In the genomic region with DNA sequence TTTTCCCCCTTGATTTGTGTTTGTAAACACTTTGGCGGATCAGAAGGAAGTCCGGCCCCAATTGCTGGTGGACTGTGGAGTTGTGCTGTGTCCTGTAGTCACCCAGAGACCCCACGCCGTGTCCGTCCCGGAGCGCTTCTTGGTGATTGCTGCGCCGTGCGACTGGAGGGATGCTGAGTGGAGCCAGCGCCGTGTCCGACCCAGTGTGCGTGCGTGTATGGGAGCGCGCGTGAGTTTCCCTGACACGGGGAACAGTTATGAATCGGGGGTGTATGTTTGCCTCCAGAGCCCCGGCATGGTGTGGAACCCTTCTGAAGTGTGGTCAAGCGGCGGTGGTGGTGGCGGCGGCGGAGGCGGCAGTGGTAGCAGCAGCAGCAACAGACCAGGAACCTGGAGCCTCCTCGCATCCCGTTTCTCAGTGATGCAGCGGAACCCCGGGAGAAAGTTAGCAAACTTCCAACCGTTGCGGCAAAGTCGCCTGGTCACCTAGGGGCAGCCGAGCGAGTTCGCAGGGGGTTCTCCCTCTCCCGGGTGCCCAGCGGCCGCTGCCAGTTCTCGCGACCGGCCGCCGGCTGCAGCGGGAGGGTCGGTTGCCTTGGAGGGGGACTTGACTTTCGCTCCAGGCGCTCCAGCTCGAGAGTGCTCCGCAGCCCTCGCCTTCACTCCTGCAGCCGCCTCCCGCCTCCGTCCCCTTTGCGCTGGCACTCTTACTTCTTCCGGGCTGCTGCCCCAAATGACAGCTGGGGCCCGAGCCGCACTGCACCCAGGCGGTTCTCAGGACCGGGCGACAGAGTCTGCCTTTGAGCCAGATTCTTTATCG, we compare ENCODE assay signal across 8 mouse cellular contexts. TPM values are rescaled to one million over a fixed set of nuclear protein-coding genes. Genes with fewer than 3 reads are reported as not detected.
A peak's percentile ranks its signal among the peaks of the same experiment; 100 is the strongest.
DNase-seq lines count a peak whose midpoint lies in the region; ATAC-seq and TF ChIP-seq lines count a peak whose summit lies in the region.

No protein-coding gene starts in this region.

- WGBS in thymus, adult 2 months: 1% methylated on average over 63 of the region's 63 CpGs
- WGBS in intestine, postnatal 0 days: under 1% methylated on average over 58 of the region's 63 CpGs
- under 1% methylated on average over 63 of the region's 63 CpGs for WGBS in lung, embryonic 15.5 days
- under 1% methylated on average over 63 of the region's 63 CpGs for WGBS in olfactory bulb, adult 2 months

- H3K9ac ChIP-seq in intestine, postnatal 0 days (ENCODE audit: low read depth, low read length): peak overlapping the region; percentile 50
- H3K9ac ChIP-seq in lung, embryonic 15.5 days: peak overlapping the region; percentile 45

- DNase-seq in thymus, adult 2 months: peak; percentile 16
- no peak for DNase-seq in thymus, postnatal 0 days (ENCODE audit: low spot score)
- DNase-seq in cerebellum, postnatal 36 days: peak; percentile 46 to 55
- no peak for DNase-seq in MN1 (ENCODE audit: low spot score)

- ATAC-seq in granulocyte monocyte progenitor cell, adult 5-6 weeks (replicated peaks; ENCODE audit: poor library complexity, severe bottlenecking): peak; percentile 22
- ATAC-seq in intestine, postnatal 0 days: peak; percentile 45
- ATAC-seq in lung, embryonic 15.5 days (ENCODE audit: borderline replicate concordance, extremely low read depth, low FRiP score, low TSS enrichment): peak; percentile 33

- TF ChIP-seq POLR2A in thymus, adult 2 months (IDR thresholded peaks at IDR 0.05; ENCODE audit: control insufficient read depth, extremely low read depth, insufficient read depth, low read length, poor library complexity): no peak
- TF ChIP-seq POLR2A in olfactory bulb, adult 2 months (IDR thresholded peaks at IDR 0.05; ENCODE audit: insufficient read depth, low read depth, low read length): no peak

- H3K4me1 ChIP-seq in thymus, adult 2 months (replicated peaks; ENCODE audit: control insufficient read depth, insufficient read depth, low read length): peaks cover 10% of the 10 kb centered on the region
- peaks cover 8% of the 10 kb centered on the region; the same call in 1 of the 2 replicates for H3K4me1 ChIP-seq in intestine, postnatal 0 days (replicated peaks; ENCODE audit: control insufficient read depth, insufficient read depth, low read length)
- H3K4me1 ChIP-seq in lung, embryonic 15.5 days: peaks cover 29% of the 10 kb centered on the region
- peaks cover 18% of the 10 kb centered on the region for H3K4me1 ChIP-seq in olfactory bulb, adult 2 months (ENCODE audit: control insufficient read depth, insufficient read depth, low read length)

- peak overlapping the region; percentile 80 for H3K4me2 ChIP-seq in intestine, postnatal 0 days (replicated peaks; ENCODE audit: low read depth)
- peak overlapping the region; percentile 99 for H3K4me2 ChIP-seq in lung, embryonic 15.5 days

- TF ChIP-seq CTCF in thymus, adult 2 months (IDR thresholded peaks at IDR 0.05; ENCODE audit: borderline replicate concordance, control insufficient read depth, extremely low read depth, insufficient read depth, low read length, poor library complexity): no peak
- TF ChIP-seq CTCF in intestine, postnatal 0 days (IDR thresholded peaks at IDR 0.05; ENCODE audit: low read depth): no peak
- no peak for TF ChIP-seq CTCF in olfactory bulb, adult 2 months (IDR thresholded peaks at IDR 0.05; ENCODE audit: insufficient read depth, low read depth, low read length)

- H3K27ac ChIP-seq in thymus, adult 2 months (ENCODE audit: control insufficient read depth, insufficient read depth, low read length): no peak overlapping the region
- H3K27ac ChIP-seq in intestine, postnatal 0 days (ENCODE audit: low read depth, low read length): no peak overlapping the region
- H3K27ac ChIP-seq in lung, embryonic 15.5 days: no peak overlapping the region
- H3K27ac ChIP-seq in olfactory bulb, adult 2 months (ENCODE audit: insufficient read depth, low read depth, low read length): no peak overlapping the region

- H3K36me3 ChIP-seq in thymus, adult 2 months (ENCODE audit: control insufficient read depth, insufficient read depth, low read length): no peaks in the 10 kb centered on the region
- no peaks in the 10 kb centered on the region for H3K36me3 ChIP-seq in intestine, postnatal 0 days (ENCODE audit: control insufficient read depth, insufficient read depth)
- H3K36me3 ChIP-seq in lung, embryonic 15.5 days: no peaks in the 10 kb centered on the region

- H3K27me3 ChIP-seq in thymus, adult 2 months (ENCODE audit: control insufficient read depth, insufficient read depth, low read length): peaks cover 26% of the 10 kb centered on the region
- peaks cover 66% of the 10 kb centered on the region for H3K27me3 ChIP-seq in intestine, postnatal 0 days (replicated peaks; ENCODE audit: control insufficient read depth, insufficient read depth, low read length)
- peaks cover 79% of the 10 kb centered on the region for H3K27me3 ChIP-seq in lung, embryonic 15.5 days

- peak overlapping the region; percentile 10 for H3K4me3 ChIP-seq in thymus, adult 2 months (ENCODE audit: control insufficient read depth, insufficient read depth, low read length)
- peak overlapping the region; percentile 56 for H3K4me3 ChIP-seq in intestine, postnatal 0 days (ENCODE audit: low read depth, low read length)
- peak overlapping the region; percentile 54 for H3K4me3 ChIP-seq in lung, embryonic 15.5 days
- H3K4me3 ChIP-seq in olfactory bulb, adult 2 months (ENCODE audit: insufficient read depth, low read depth, low read length): peak overlapping the region; percentile 36

- H3K9me3 ChIP-seq in intestine, postnatal 0 days (ENCODE audit: control insufficient read depth): no peaks in the 10 kb centered on the region
- no peaks in the 10 kb centered on the region for H3K9me3 ChIP-seq in lung, embryonic 15.5 days

RNA-seq across cellular contexts. Expression of a gene that starts 0.7 kb away (rescaled TPM):
- 0.87 and 0.96 TPM in 2 replicates for polyA plus RNA-seq in thymus, adult 2 months (2012; rRNA removed)
- 0.99 and 1.1 TPM in 2 replicates for polyA plus RNA-seq in thymus, postnatal 0 days (2015; fragmentation: Nextera tagmentation; extraction: Ambion mirVana)
- not detected in 2 replicates for total RNA-seq in granulocyte monocyte progenitor cell, adult 5-6 weeks (2014; fragmentation: Nextera tagmentation)
- 0.15 TPM in 1 of 2 replicates, not detected in the other for total RNA-seq in granulocyte monocyte progenitor cell, adult 5-6 weeks (2017)
- 2.6 and 2.8 TPM in 2 replicates for polyA plus RNA-seq in intestine, postnatal 0 days (2015; fragmentation: Nextera tagmentation; extraction: Ambion mirVana)
- 5.4 and 5.8 TPM in 2 replicates for polyA plus RNA-seq in lung, embryonic 15.5 days (2015; fragmentation: Nextera tagmentation; extraction: Ambion mirVana)
- polyA plus RNA-seq in olfactory bulb, adult 2 months (2012; ENCODE audit: insufficient read depth, insufficient read length, low replicate concordance, missing spikeins): not detected in 2 replicates

Comparison
In these comparisons a context has a peak if more than half of its experiments do, and no peak if none do; other contexts are left out.
1. DNase-seq: peak in thymus, adult 2 months (single experiment) and cerebellum, postnatal 36 days (2 of 2); none in thymus, postnatal 0 days (single experiment) and MN1 (single experiment).
2. Peak in every context shown above with its lines, with median percentiles within 50 percentile points of each other: H3K4me3 ChIP-seq and ATAC-seq.